Mouse (Mus musculus) liver, embryonic 12.5 days (tissue): Measurements from ENCODE around the gene Hp. TPM values are rescaled to one million over a fixed set of nuclear protein-coding genes. Genes with fewer than 3 reads are reported as not detected.
A peak's percentile ranks its signal among the peaks of the same experiment; 100 is the strongest.

Experiments used
- ATAC-seq: fragments of 200-750 bp; cut with Nextera tagmentation; 2 replicates; pipeline ENCODE4 v1.8.0; 2017; ENCODE audit warnings: moderate number of reproducible peaks, mild to moderate bottlenecking, moderate library complexity
- H3K27ac ChIP-seq: fragments of 300-500 bp; sonication (generic); 2 replicates; pipeline ENCODE4 v1.5.1; 2016; ENCODE audit warnings: mild to moderate bottlenecking
- H3K27me3 ChIP-seq: fragments of 300-500 bp; sonication (generic); replicated peaks from 2 replicates; pipeline ENCODE4 v1.6.1; 2016; ENCODE audit warnings: mild to moderate bottlenecking, moderate library complexity
- H3K36me3 ChIP-seq: fragments of 300-500 bp; sonication (generic); 2 replicates; pipeline ENCODE4 v1.6.1; 2016; ENCODE audit warnings: mild to moderate bottlenecking, moderate library complexity
- H3K4me1 ChIP-seq: fragments of 300-500 bp; sonication (generic); 2 replicates; pipeline ENCODE4 v1.6.1; 2016
- H3K4me2 ChIP-seq: fragments of 300-500 bp; sonication (generic); 2 replicates; pipeline ENCODE4 v1.6.1; 2016; ENCODE audit warnings: mild to moderate bottlenecking, moderate library complexity
- H3K4me3 ChIP-seq: fragments of 300-500 bp; sonication (generic); 2 replicates; pipeline ENCODE4 v1.5.1; 2016; ENCODE audit warnings: mild to moderate bottlenecking, moderate library complexity
- H3K9ac ChIP-seq: fragments of 300-500 bp; sonication (generic); 2 replicates; pipeline ENCODE4 v1.6.1; 2016; ENCODE audit warnings: mild to moderate bottlenecking, moderate library complexity
- H3K9me3 ChIP-seq: fragments of 300-500 bp; sonication (generic); replicated peaks from 2 replicates; pipeline ENCODE4 v1.6.1; 2016; ENCODE audit warnings: mild to moderate bottlenecking, moderate library complexity
- WGBS: fragments of 180-500 bp; shearing (Covaris S2); methylation state at CpG from one replicate; pipeline ENCODE4 v1.1.7; 2016; ENCODE audit not compliant: insufficient replicate concordance; 5-methylcytosine and 5-hydroxymethylcytosine counted together
- polyA plus RNA-seq: library from polyadenylated mRNA; unstranded; fragments of >200 nt; fragmentation: Nextera tagmentation; extraction: Ambion mirVana; gene quantifications from 2 replicates; pipeline ENCODE4 v1.2.1, GENCODE M21; 2016

Hp gene
- polyA plus RNA-seq = 10.5 and 10.8 TPM in 2 replicates

DNA sequence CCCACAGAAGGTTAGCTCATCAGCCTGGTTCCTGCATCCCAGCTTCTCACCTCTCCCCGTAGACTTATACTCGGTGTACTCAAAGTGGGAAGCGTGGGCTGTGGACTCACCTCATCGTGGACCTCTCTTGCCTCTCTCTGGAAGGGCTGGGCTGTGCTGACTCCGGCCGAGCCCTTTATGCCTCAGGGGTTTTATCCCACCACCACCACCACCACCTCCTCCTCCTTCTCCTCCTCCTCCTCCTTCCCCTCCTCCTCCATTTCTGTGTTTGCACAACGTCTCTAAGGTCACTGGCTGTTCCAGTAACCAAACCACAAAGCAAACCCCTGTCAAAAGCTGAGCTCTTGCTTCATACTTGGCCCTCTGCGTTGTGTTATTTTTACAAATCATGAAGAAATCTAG, at the start of gene Hp:
Hp (minus strand) TSS at position 273 of the 402 bp plus-strand sequence.
- H3K4me2 ChIP-seq = no peak within 1 kb of the TSS
- WGBS = 44% methylated on average over 8 of the region's 8 CpGs
- ATAC-seq = no peak

DNA sequence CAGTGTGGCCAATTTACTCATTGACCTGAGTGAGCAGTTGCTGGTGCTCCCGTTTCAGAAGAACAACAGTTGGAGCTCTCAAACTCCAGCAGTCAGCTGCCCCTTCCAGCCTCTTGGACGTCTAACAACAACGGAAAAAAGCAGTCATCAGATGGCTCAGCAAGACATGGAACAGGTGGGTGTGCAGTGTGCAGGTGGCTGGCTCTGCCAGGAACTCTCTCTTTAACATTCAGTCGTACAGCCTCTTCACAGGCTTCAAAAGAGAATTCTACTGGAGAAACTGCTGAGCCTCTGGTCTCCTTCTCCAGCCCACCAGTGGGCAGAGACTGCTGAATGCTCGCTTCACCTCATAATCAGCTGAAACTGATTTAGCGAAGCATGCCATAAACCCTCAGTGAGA, 49.7 kb upstream of the Hp start:
- no peaks in the 10 kb centered on the region for H3K36me3 ChIP-seq
- no peak overlapping the region for H3K27ac ChIP-seq
- H3K4me1 ChIP-seq = no peaks in the 10 kb centered on the region
- H3K4me2 ChIP-seq = no peak overlapping the region
- no peaks in the 10 kb centered on the region for H3K27me3 ChIP-seq
- H3K4me3 ChIP-seq = no peak overlapping the region
- H3K9me3 ChIP-seq = no peaks in the 10 kb centered on the region
- 67% methylated on average over 6 of the region's 6 CpGs for WGBS
- H3K9ac ChIP-seq = no peak overlapping the region
- no peak for ATAC-seq

More for the DNA sequence above, at the start of gene Hp:
- no peak within 1 kb of the TSS for H3K4me3 ChIP-seq
- H3K4me1 ChIP-seq = 0 out of 2 replicates have a peak, but pooled peaks cover 6% of the 10 kb centered on the region
- H3K9me3 ChIP-seq = no peaks in the 10 kb centered on the region
- 0 out of 2 replicates have a peak, but pooled peaks cover under 1% of the 10 kb centered on the region for H3K36me3 ChIP-seq
- peaks cover 4% of the 10 kb centered on the region; the same call in 1 of the 2 replicates for H3K27me3 ChIP-seq
- H3K27ac ChIP-seq = no peak within 1 kb of the TSS
- H3K9ac ChIP-seq = no peak within 1 kb of the TSS

DNA sequence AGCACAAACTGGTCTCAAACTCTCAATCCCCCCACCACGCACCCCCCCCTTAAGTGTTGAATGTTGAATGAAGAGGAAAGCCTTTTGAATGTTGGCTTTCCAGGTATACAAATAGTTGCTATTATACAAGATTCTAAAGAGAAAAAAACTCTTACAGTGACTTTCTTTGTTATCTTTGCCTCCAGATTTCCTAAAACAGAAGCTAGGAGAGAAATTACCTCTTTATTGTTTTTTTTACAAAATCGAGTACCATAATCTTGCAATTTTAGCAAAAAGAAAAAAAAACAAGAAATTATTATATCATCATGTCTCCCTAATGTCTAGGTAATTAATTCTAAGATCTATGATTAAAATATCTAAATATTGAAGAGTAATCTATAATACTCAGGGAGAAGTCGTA, 36.6 kb upstream of the Hp start:
- peaks cover 20% of the 10 kb centered on the region for H3K4me1 ChIP-seq
- ATAC-seq = no peak
- no peak overlapping the region for H3K4me3 ChIP-seq
- H3K27me3 ChIP-seq = no peaks in the 10 kb centered on the region
- H3K9ac ChIP-seq = no peak overlapping the region
- no peaks in the 10 kb centered on the region; the same call in 1 of the 2 replicates for H3K36me3 ChIP-seq
- no peak overlapping the region for H3K27ac ChIP-seq
- H3K4me2 ChIP-seq = no peak overlapping the region
- 57% methylated on average over 3 of the region's 3 CpGs for WGBS
- peaks cover 4% of the 10 kb centered on the region; the same call in 1 of the 2 replicates for H3K9me3 ChIP-seq

DNA sequence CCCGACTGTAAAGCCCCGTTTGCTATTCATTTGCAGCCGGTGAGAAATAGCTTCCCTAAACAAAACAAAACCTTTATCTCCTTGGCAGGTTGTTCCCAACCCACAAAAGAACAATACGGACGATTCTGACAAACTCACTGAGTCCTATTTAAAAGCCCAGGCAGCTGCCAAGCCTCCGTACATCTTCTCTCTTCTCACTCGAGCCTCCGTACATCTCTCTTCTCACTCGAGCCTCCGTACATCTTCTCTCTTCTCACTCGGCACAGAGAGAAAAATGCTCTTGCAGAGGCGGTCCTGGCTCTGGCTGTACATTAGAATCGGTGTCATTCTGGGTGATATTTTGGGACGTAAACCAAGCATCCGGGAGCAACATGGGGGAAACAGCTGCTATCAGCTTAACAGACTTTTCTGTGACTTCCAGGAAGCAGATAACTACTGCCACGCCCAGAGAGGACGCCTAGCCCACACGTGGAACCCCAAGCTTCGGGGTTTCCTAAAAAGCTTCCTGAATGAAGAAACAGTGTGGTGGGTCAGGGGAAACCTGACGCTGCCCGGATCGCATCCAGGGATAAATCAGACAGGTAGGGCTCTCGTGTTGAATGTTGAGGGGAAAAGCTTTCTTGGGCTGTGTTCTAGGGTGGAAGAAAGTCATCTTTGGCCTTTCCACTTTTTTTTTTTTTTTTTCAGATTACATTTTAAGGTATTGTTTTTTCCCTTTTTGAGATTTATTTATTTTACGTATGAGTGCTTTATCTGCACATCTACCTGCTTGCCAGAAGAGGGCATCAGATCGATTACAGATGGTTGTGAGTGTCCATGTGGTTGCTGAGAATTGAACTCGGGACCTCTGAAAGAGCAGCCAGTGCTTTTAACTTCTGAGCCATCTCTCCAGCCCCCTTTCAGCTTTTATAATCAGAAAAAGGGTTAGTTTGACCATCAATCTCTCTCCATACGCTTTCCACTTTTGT, 35.6 kb upstream of the Hp start, which contains the start of gene Pkd1l3:
Pkd1l3 (plus strand) TSS at position 275 of the 968 bp plus-strand sequence.
- ATAC-seq = peak; percentile 79
- Histone ChIP-seq H3K4me3 (peak within 1 kb of the TSS; percentile 54), H3K4me2 (peak within 1 kb of the TSS; percentile 74), H3K9me3 (peaks cover 2% of the 10 kb centered on the region; the same call in 1 of the 2 replicates), H3K9ac (peak within 1 kb of the TSS; percentile 50), H3K36me3 (no peaks in the 10 kb centered on the region; the same call in 1 of the 2 replicates), H3K27ac (peak within 1 kb of the TSS; percentile 3), H3K27me3 (no peaks in the 10 kb centered on the region), H3K4me1 (peaks cover 25% of the 10 kb centered on the region)
- WGBS = 15% methylated on average over 27 of the region's 27 CpGs

DNA sequence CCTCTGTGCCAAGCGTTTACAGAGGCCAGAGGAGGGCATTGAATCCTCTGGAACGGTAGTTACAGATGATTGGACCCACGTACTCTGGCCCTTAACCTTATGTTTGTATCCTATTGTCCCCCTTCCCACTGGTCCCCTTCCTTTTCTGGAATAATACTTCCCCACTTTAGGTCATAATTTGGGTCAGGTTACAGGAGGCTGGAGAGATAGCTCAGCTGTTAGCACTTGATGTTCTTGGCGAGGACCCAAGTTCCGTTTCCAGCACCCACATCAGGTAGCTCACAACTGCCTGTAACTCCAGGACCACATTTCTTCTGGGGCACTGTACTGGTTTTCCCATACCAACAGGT, 30.2 kb upstream of the Hp start:
- no peaks in the 10 kb centered on the region for H3K9me3 ChIP-seq
- H3K27me3 ChIP-seq = no peaks in the 10 kb centered on the region
- peak overlapping the region; percentile 64 for H3K4me3 ChIP-seq
- peak overlapping the region; percentile 91 for H3K4me2 ChIP-seq
- H3K9ac ChIP-seq = peak overlapping the region; percentile 76
- H3K36me3 ChIP-seq = peaks cover 18% of the 10 kb centered on the region
- 12% methylated on average over 5 of the region's 5 CpGs for WGBS
- no peak for ATAC-seq
- H3K27ac ChIP-seq = peak overlapping the region; percentile 94
- H3K4me1 ChIP-seq = peaks cover 37% of the 10 kb centered on the region

DNA sequence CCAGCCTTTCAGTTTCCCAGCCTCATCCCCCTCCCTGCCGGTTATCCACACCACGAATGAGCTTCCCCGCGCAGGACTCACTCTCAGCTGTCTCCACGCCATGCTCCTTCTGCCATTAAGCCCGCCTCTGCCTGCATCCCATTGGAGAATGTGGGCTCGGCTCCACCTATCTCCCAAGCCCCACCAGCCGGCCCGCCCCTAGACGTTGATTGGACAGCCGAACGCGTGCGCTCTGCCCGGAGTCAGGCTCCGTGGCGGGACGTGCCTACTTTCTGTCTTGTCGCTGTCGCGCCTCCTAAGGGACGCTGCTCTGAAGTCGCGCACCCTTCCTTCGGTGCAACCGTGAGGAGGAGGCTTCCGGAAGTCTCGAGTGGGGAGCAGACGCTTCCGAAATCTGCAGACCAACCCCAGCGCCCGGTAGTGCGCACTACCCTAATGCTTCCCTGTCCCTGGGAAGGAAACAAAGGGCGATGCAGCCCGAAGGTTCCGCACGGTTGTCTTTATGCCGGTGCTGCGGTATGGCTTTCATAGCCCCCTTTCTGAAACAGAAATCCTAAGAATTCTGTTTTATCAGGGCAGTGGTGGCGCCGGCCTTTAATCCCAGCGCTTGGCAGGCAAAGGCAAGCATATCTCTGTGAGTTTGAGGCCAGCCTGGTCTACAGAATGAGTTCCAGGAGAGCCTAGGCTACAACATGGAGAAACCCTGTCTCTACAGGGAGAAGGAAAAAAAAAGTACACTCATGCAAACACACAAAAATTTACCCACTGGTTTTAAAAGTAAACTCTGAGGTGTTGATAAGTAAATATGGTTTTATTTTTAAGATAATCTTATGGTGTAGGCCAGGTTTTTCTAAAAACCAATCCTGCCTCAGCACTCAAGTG, 29.5 kb upstream of the Hp start, which contains the start of gene Dhodh:
Dhodh (minus strand) TSS at position 403 of the 882 bp plus-strand sequence.
- Histone ChIP-seq H3K4me2 (peak within 1 kb of the TSS; percentile 91), H3K27me3 (no peaks in the 10 kb centered on the region), H3K9ac (peak within 1 kb of the TSS; percentile 76), H3K4me1 (peaks cover 33% of the 10 kb centered on the region), H3K36me3 (peaks cover 25% of the 10 kb centered on the region), H3K4me3 (peak within 1 kb of the TSS; percentile 64), H3K9me3 (no peaks in the 10 kb centered on the region), H3K27ac (peak within 1 kb of the TSS; percentile 94)
- under 1% methylated on average over 42 of the region's 42 CpGs for WGBS
- ATAC-seq = peak; percentile 99

DNA sequence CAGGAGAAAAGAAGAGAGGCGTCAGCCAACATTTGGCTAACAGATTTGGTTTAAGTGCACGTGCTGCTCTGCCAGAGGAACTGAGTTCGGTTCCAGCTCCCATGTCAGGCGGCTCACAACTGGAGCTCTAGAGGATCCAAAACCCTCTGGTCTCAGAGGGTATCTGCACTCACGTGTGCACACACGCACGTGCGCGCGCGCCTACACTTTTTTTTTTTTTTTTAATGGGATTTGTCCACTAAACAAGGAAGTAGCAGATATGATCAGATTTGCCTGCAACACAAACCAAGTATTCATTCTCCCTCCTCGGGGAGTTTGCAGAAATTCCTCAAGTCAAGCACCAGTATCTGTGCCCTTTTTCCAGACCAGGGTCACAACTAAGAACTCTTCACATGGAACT, 28.7 kb upstream of the Hp start:
- peaks cover 33% of the 10 kb centered on the region for H3K36me3 ChIP-seq
- no peak for ATAC-seq
- no peaks in the 10 kb centered on the region for H3K27me3 ChIP-seq
- no peaks in the 10 kb centered on the region for H3K9me3 ChIP-seq
- H3K9ac ChIP-seq = peak overlapping the region; percentile 76
- 4% methylated on average over 12 of the region's 12 CpGs for WGBS
- peak overlapping the region; percentile 91 for H3K4me2 ChIP-seq
- peak overlapping the region; percentile 94 for H3K27ac ChIP-seq
- H3K4me1 ChIP-seq = peaks cover 29% of the 10 kb centered on the region
- peak overlapping the region; percentile 64 for H3K4me3 ChIP-seq

DNA sequence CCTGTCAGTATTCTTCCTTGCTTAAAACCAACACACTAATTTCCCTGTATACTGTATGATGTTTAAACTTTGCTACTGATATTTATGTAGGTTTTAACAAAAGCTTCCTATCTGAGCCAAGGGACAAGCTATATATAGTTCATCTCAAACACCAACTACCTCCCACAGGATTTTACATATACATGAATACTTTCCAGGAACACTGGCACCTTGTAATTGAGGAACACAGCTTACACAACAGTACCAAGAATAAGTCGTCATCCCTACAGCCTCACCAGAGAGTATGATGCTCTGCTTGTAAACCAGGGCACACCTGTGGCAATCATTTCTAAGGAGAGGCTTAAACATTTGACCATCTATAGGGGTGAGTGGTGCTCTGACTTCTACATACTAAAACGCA, 27.8 kb upstream of the Hp start:
- Histone ChIP-seq H3K4me2 (peak overlapping the region; percentile 91), H3K27me3 (no peaks in the 10 kb centered on the region), H3K27ac (no peak overlapping the region), H3K4me3 (no peak overlapping the region), H3K9me3 (no peaks in the 10 kb centered on the region), H3K36me3 (peaks cover 42% of the 10 kb centered on the region), H3K9ac (0 out of 2 replicates have a peak overlapping the region, but pooled peaks have one; percentile 76), H3K4me1 (peaks cover 29% of the 10 kb centered on the region)
- ATAC-seq = no peak
- 60% methylated on average over 2 of the region's 2 CpGs for WGBS

DNA sequence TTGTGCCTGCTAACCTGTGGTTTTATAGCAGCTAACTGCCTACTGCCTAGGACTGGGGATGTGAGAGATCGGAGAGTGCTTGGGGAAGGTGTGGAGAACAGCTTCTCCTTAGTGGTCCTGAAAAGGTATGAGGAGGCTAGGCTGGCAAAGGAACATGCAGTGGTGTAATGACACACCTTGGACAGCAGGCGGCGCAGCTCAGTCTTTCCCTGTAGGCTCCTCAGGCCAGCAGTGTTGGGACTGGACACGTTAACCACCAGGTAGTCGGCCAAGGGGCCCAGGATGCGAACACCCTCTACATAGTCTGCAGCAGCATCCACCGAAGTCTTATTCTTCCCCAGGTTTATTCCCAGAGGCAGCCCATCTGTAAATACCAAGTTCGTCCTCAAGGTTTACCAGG, 16.9 kb upstream of the Hp start:
- peaks cover 82% of the 10 kb centered on the region for H3K36me3 ChIP-seq
- H3K27me3 ChIP-seq = no peaks in the 10 kb centered on the region
- ATAC-seq = peak; percentile 55; the same call in 1 of the 2 replicates
- no peak overlapping the region for H3K9ac ChIP-seq
- no peak overlapping the region for H3K27ac ChIP-seq
- 0 out of 2 replicates have a peak, but pooled peaks cover 3% of the 10 kb centered on the region for H3K4me1 ChIP-seq
- H3K9me3 ChIP-seq = no peaks in the 10 kb centered on the region
- WGBS = 47% methylated on average over 8 of the region's 8 CpGs
- H3K4me2 ChIP-seq = no peak overlapping the region
- H3K4me3 ChIP-seq = no peak overlapping the region

DNA sequence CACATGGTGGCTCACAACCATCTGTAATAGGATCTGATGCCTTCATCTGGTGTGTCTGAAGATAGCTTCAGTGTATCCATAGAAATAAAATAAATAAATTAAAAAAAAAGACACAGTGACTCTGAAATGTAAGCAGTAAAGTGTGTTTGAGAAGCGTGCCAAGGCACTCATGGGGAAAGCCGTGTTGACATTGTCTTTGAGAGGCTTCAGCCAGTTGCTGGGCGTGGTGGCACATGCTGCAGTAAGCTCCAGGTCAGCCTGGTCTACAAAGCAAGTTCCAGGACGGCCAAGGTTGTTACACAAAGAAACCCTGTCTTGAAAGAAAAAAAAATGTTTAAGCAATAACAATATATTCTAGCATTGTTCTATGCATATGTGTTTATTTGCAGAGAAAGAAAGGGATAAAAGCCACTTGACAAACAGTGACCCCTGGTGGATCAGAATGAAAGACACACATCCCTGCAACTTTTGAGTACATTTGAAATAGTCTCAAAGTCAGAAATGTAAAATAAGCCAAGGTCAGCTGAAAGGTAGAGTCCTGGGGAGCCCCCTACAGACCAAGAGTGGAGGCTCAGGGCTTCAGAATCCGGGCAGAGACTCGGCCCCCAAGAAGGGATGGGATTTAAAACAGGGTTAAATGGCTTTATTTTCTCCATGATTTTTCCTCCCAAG, 14.3 kb upstream of the Hp start:
- 0 out of 2 replicates have a peak, but pooled peaks cover 3% of the 10 kb centered on the region for H3K4me1 ChIP-seq
- no peak for ATAC-seq
- no peak overlapping the region for H3K4me2 ChIP-seq
- H3K9me3 ChIP-seq = no peaks in the 10 kb centered on the region
- 72% methylated on average over 6 of the region's 6 CpGs for WGBS
- no peak overlapping the region for H3K4me3 ChIP-seq
- no peaks in the 10 kb centered on the region for H3K27me3 ChIP-seq
- H3K27ac ChIP-seq = no peak overlapping the region
- H3K36me3 ChIP-seq = peaks cover 60% of the 10 kb centered on the region
- no peak overlapping the region for H3K9ac ChIP-seq

DNA sequence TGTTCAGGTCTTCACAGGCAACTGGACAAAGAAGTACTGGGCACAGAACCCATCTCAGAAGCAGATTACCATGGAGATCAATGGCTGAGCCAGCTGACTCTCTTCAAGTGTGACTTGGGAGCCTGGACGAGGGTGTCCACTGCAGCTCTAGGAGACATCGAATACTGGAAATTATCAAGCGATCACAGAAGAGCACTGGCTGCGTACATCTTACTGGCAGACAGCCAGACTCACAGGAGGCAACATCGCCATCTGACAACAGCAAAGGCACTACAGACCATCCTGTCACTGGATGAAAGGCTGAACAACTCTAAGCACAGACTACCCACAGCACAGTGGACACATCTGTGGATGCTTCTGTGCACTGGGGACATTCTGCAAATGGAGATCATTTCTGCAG, 13.2 kb upstream of the Hp start:
- WGBS = 81% methylated on average over 5 of the region's 5 CpGs
- H3K4me1 ChIP-seq = 0 out of 2 replicates have a peak, but pooled peaks cover 3% of the 10 kb centered on the region
- H3K4me2 ChIP-seq = no peak overlapping the region
- H3K9me3 ChIP-seq = no peaks in the 10 kb centered on the region
- no peak for ATAC-seq
- H3K36me3 ChIP-seq = peaks cover 55% of the 10 kb centered on the region
- H3K27me3 ChIP-seq = no peaks in the 10 kb centered on the region
- no peak overlapping the region for H3K4me3 ChIP-seq
- no peak overlapping the region for H3K9ac ChIP-seq
- no peak overlapping the region for H3K27ac ChIP-seq
